In the genomic region with DNA sequence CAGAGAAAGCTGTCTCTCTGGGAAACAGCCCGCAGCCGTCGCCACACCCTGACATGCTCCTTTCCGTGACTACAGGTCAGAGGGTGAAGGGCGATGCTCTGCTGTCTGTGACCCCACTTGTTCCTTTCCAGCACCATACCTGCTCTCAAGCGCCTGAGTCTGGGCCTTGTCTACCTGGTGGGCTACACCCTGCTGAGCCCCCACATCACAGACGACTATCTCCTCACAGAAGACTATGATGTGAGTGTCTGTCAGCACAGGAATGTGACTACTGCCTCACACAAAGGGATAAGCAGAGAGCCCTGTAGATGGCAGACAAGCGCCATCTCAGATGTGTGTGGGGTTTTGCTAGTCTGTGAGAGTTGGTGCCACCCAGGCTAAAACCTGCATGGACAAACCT, we compare ENCODE assay signal across 12 mouse cellular contexts. TPM values are rescaled to one million over a fixed set of nuclear protein-coding genes. Genes with fewer than 3 reads are reported as not detected.
DNase-seq lines count a peak whose midpoint lies in the region; ATAC-seq and TF ChIP-seq lines count a peak whose summit lies in the region.
"Had no signal": no experiment of that assay in that cellular context is flagged by ENCODE, and none has a peak within 500 bp of the region (broad histone marks: within the 10 kb centered on the region; RNA-seq: fewer than 3 reads in every experiment).

No protein-coding gene starts in this region.

- peaks cover 5% of the 10 kb centered on the region; the same call in 1 of the 2 replicates for H3K79me2 ChIP-seq in MEL (ENCODE audit: control insufficient read depth, insufficient read depth, low read length, poor library complexity)

- TF ChIP-seq POLR2A in MEL (IDR thresholded peaks at IDR 0.05; ENCODE audit: control insufficient read depth in 1 of 2, insufficient read depth in 1 of 2, low read depth in 1 of 2, low read length in 2 of 2, poor library complexity in 1 of 2), result no peak; a peak in 1 of 4 replicates

- no peak for TF ChIP-seq EP300 in MEL (IDR thresholded peaks at IDR 0.05; ENCODE audit: low read depth in 1 of 2, low read length in 2 of 2)

- H3K9me3 ChIP-seq in midbrain, embryonic 11.5 days (ENCODE audit: control insufficient read depth, low read length), result no peaks in the 10 kb centered on the region
- no peaks in the 10 kb centered on the region for H3K9me3 ChIP-seq in midbrain, embryonic 16.5 days (replicated peaks; ENCODE audit: control insufficient read depth, low read length, poor library complexity, severe bottlenecking)
- no peaks in the 10 kb centered on the region for H3K9me3 ChIP-seq in MEL (replicated peaks; ENCODE audit: insufficient read depth, low read length)
- H3K9me3 ChIP-seq: G1E; hindbrain, embryonic 12.5 days had no signal

- H3K9ac ChIP-seq in midbrain, embryonic 11.5 days (ENCODE audit: low read length), result no peak overlapping the region
- no peak overlapping the region for H3K9ac ChIP-seq in midbrain, embryonic 16.5 days (ENCODE audit: low read depth, low read length)
- no peak overlapping the region for H3K9ac ChIP-seq in MEL (ENCODE audit: control insufficient read depth, low read depth, low read length, poor library complexity, severe bottlenecking)
- H3K9ac ChIP-seq: hindbrain, embryonic 12.5 days had no signal

- peak in 2 of 3 experiments; percentile 13 to 36; a peak in 3 of 6 replicates for TF ChIP-seq CTCF in MEL (IDR thresholded peaks at IDR 0.05 in 2 of 3, conservative IDR thresholded peaks at IDR 0.05 in 1 of 3; ENCODE audit: control insufficient read depth in 1 of 3, insufficient read depth in 1 of 3, low read depth in 2 of 3, low read length in 3 of 3, poor library complexity in 1 of 3, severe bottlenecking in 1 of 3)

- H3K27me3 ChIP-seq in midbrain, embryonic 11.5 days (ENCODE audit: control insufficient read depth, insufficient read depth, low read length), result no peaks in the 10 kb centered on the region
- no peaks in the 10 kb centered on the region for H3K27me3 ChIP-seq in midbrain, embryonic 16.5 days (ENCODE audit: control insufficient read depth, insufficient read depth, low read depth, low read length)
- no peaks in the 10 kb centered on the region for H3K27me3 ChIP-seq in MEL (ENCODE audit: control insufficient read depth in 1 of 2, insufficient read depth in 2 of 2, low read length in 2 of 2)
- no peaks in the 10 kb centered on the region for H3K27me3 ChIP-seq in splenic B cell, adult 2 months (ENCODE audit: control insufficient read depth, insufficient read depth, low read length, poor library complexity, severe bottlenecking)
- H3K27me3 ChIP-seq: hindbrain, embryonic 12.5 days had no signal

- no peak; the same call in 1 of the 2 replicates for TF ChIP-seq RAD21 in MEL (IDR thresholded peaks at IDR 0.05; ENCODE audit: low read depth, low read length)

- H3K27ac ChIP-seq in midbrain, embryonic 11.5 days (ENCODE audit: low read depth, low read length), result no peak overlapping the region
- H3K27ac ChIP-seq in midbrain, embryonic 16.5 days (ENCODE audit: low read length), result no peak overlapping the region
- no peak overlapping the region for H3K27ac ChIP-seq in MEL (ENCODE audit: control insufficient read depth, low read depth, low read length)
- H3K27ac ChIP-seq: hindbrain, embryonic 12.5 days had no signal

- H3K4me1 ChIP-seq in midbrain, embryonic 11.5 days (ENCODE audit: control insufficient read depth, insufficient read depth, low read length), result no peaks in the 10 kb centered on the region
- H3K4me1 ChIP-seq in midbrain, embryonic 16.5 days (ENCODE audit: control insufficient read depth, insufficient read depth, low read length), result no peaks in the 10 kb centered on the region
- peaks cover 0 to 5% of the 10 kb centered on the region in 2 experiments; a peak in 2 of 4 replicates for H3K4me1 ChIP-seq in MEL (ENCODE audit: control insufficient read depth in 1 of 2, insufficient read depth in 2 of 2, low read length in 2 of 2)
- H3K4me1 ChIP-seq: hindbrain, embryonic 12.5 days had no signal

- 78% methylated on average over 8 of the region's 8 CpGs for WGBS in midbrain, embryonic 11.5 days
- WGBS in midbrain, embryonic 16.5 days, result 77% methylated on average over 8 of the region's 8 CpGs

- ATAC-seq in frontal cortex, adult (ENCODE audit: low TSS enrichment), result peak; percentile 35; the same call in 1 of the 2 replicates
- 0 out of 2 replicates have a peak, but pooled peaks have one; percentile 23 for ATAC-seq in midbrain, embryonic 11.5 days (ENCODE audit: low FRiP score)
- no peak for ATAC-seq in midbrain, embryonic 16.5 days

- no peak overlapping the region for H3K4me3 ChIP-seq in midbrain, embryonic 11.5 days (ENCODE audit: low read depth, low read length)
- H3K4me3 ChIP-seq in midbrain, embryonic 16.5 days (ENCODE audit: low read depth, low read length), result no peak overlapping the region
- no peak overlapping the region for H3K4me3 ChIP-seq in MEL (ENCODE audit: control insufficient read depth in 1 of 2, insufficient read depth in 1 of 2, low read depth in 2 of 2, low read length in 2 of 2)
- H3K4me3 ChIP-seq: hindbrain, embryonic 12.5 days had no signal

- no peak overlapping the region for H3K4me2 ChIP-seq in midbrain, embryonic 11.5 days
- no peak overlapping the region for H3K4me2 ChIP-seq in midbrain, embryonic 16.5 days (ENCODE audit: low read length)
- H3K4me2 ChIP-seq: hindbrain, embryonic 12.5 days had no signal

- DNase-seq in frontal cortex, postnatal 10 days (ENCODE audit: low spot score in 2 of 2), result no peak
- DNase-seq in midbrain, embryonic 11.5 days (ENCODE audit: low spot score, missing footprints), result peak; percentile 80
- DNase-seq in MEL (ENCODE audit: low read depth, low spot score), result no peak
- peak; percentile 57 for DNase-seq in splenic B cell, adult 2 months (ENCODE audit: low read depth, low spot score)
- DNase-seq in frontal cortex, postnatal 14 days (ENCODE audit: low spot score in 2 of 2), result no peak
- DNase-seq in layer of hippocampus, adult 9-11 months, result no peak
- DNase-seq: gastrocnemius, postnatal 14 days; lung, adult 18-20 months had no signal

- H3K36me3 ChIP-seq in midbrain, embryonic 11.5 days (ENCODE audit: control insufficient read depth, insufficient read depth, low read length), result peaks cover 20% of the 10 kb centered on the region
- peaks cover 14% of the 10 kb centered on the region for H3K36me3 ChIP-seq in midbrain, embryonic 16.5 days (ENCODE audit: control insufficient read depth, insufficient read depth, low read length)
- H3K36me3 ChIP-seq in MEL (ENCODE audit: control insufficient read depth in 1 of 2, insufficient read depth in 2 of 2, low read length in 2 of 2), result peaks cover 13 to 19% of the 10 kb centered on the region in 2 experiments
- peaks cover 15% of the 10 kb centered on the region for H3K36me3 ChIP-seq in splenic B cell, adult 2 months (ENCODE audit: control insufficient read depth, insufficient read depth, low read length, poor library complexity, severe bottlenecking)

TF ChIP-seq in MEL, 35 proteins besides CTCF, POLR2A, EP300 and RAD21:
- TF ChIP-seq NELFE (IDR thresholded peaks at IDR 0.05; ENCODE audit: low read depth, low read length) (no peak), SMC3 (IDR thresholded peaks at IDR 0.05; ENCODE audit: low read depth, low read length) (0 out of 2 replicates have a peak, but pooled peaks have one; percentile 23), ELF1 (IDR thresholded peaks at IDR 0.05; ENCODE audit: low read depth, low read length) (no peak), CHD2 (IDR thresholded peaks at IDR 0.05; ENCODE audit: low read length) (no peak), CHD1 (IDR thresholded peaks at IDR 0.05; ENCODE audit: low read depth, low read length) (no peak), POLR2AphosphoS2 (IDR thresholded peaks at IDR 0.05; ENCODE audit: low read length) (peak; percentile 53), JUND (IDR thresholded peaks at IDR 0.05; ENCODE audit: low read depth, low read length) (no peak)

RNA-seq across cellular contexts. Expression of a gene that starts 10.6 kb away (rescaled TPM):
- polyA plus RNA-seq in midbrain, embryonic 11.5 days (2014; fragmentation: Nextera tagmentation; extraction: Ambion mirVana), result 215 and 219 TPM in 2 replicates
- polyA plus RNA-seq in midbrain, embryonic 16.5 days (2015; fragmentation: Nextera tagmentation; extraction: Ambion mirVana), result 95.3 and 101 TPM in 2 replicates
- total RNA-seq in MEL (2012; rRNA removed), result 378 and 391 TPM in 2 replicates
- polyA plus RNA-seq in MEL (2012; ENCODE audit: insufficient read depth in 1 of 2, insufficient read length in 2 of 2, low read depth in 1 of 2, low replicate concordance in 2 of 2, missing spikeins in 1 of 2), result 100 to 1,000 TPM in 1 of 2 experiments, not detected in 1; 346 TPM

RNA-seq across cellular contexts. Expression of a gene that starts 10.8 kb away (rescaled TPM):
- polyA plus RNA-seq in midbrain, embryonic 11.5 days (2014; fragmentation: Nextera tagmentation; extraction: Ambion mirVana), result 343 and 353 TPM in 2 replicates
- polyA plus RNA-seq in midbrain, embryonic 16.5 days (2015; fragmentation: Nextera tagmentation; extraction: Ambion mirVana), result 240 and 245 TPM in 2 replicates
- total RNA-seq in MEL (2012; rRNA removed), result 623 and 706 TPM in 2 replicates
- polyA plus RNA-seq in MEL (2012; ENCODE audit: insufficient read depth in 1 of 2, insufficient read length in 2 of 2, low read depth in 1 of 2, low replicate concordance in 2 of 2, missing spikeins in 1 of 2), result 100 to 1,000 TPM; 309 to 815 TPM

RNA-seq across cellular contexts. Expression of a gene that starts 37.2 kb away (rescaled TPM):
- polyA plus RNA-seq in midbrain, embryonic 11.5 days (2014; fragmentation: Nextera tagmentation; extraction: Ambion mirVana), result 5.1 and 6.3 TPM in 2 replicates
- 2.4 and 4.0 TPM in 2 replicates for polyA plus RNA-seq in midbrain, embryonic 16.5 days (2015; fragmentation: Nextera tagmentation; extraction: Ambion mirVana)
- 74.1 and 91.9 TPM in 2 replicates for total RNA-seq in MEL (2012; rRNA removed)
- 100 to 1,000 TPM in 1 of 2 experiments, not detected in 1; 184 TPM for polyA plus RNA-seq in MEL (2012; ENCODE audit: insufficient read depth in 1 of 2, insufficient read length in 2 of 2, low read depth in 1 of 2, low replicate concordance in 2 of 2, missing spikeins in 1 of 2)

RNA-seq across cellular contexts. Expression of a gene that starts 38.5 kb away (rescaled TPM):
- 30.9 and 32.3 TPM in 2 replicates for polyA plus RNA-seq in midbrain, embryonic 11.5 days (2014; fragmentation: Nextera tagmentation; extraction: Ambion mirVana)
- 40.5 and 43.8 TPM in 2 replicates for polyA plus RNA-seq in midbrain, embryonic 16.5 days (2015; fragmentation: Nextera tagmentation; extraction: Ambion mirVana)
- total RNA-seq in MEL (2012; rRNA removed), result 135 and 143 TPM in 2 replicates
- polyA plus RNA-seq in MEL (2012; ENCODE audit: insufficient read depth in 1 of 2, insufficient read length in 2 of 2, low read depth in 1 of 2, low replicate concordance in 2 of 2, missing spikeins in 1 of 2), result 100 to 1,000 TPM in 1 of 2 experiments, not detected in 1; 337 TPM

RNA-seq across cellular contexts. Expression of a gene that starts 39.8 kb away (rescaled TPM):
- 532 and 550 TPM in 2 replicates for polyA plus RNA-seq in midbrain, embryonic 11.5 days (2014; fragmentation: Nextera tagmentation; extraction: Ambion mirVana)
- 665 and 679 TPM in 2 replicates for polyA plus RNA-seq in midbrain, embryonic 16.5 days (2015; fragmentation: Nextera tagmentation; extraction: Ambion mirVana)
- 41.9 and 57.4 TPM in 2 replicates for total RNA-seq in MEL (2012; rRNA removed)
- 10 to 100 TPM in 1 of 2 experiments, not detected in 1; 62.9 TPM for polyA plus RNA-seq in MEL (2012; ENCODE audit: insufficient read depth in 1 of 2, insufficient read length in 2 of 2, low read depth in 1 of 2, low replicate concordance in 2 of 2, missing spikeins in 1 of 2)

Comparison
In these comparisons a context has a peak if more than half of its experiments do, and no peak if none do; other contexts are left out.
1. DNase-seq: peak in midbrain, embryonic 11.5 days (single experiment) and splenic B cell, adult 2 months (single experiment); none in frontal cortex, postnatal 10 days (0 of 2), MEL (single experiment), frontal cortex, postnatal 14 days (0 of 2) and layer of hippocampus, adult 9-11 months (single experiment).
2. RNA of a gene that starts 37.2 kb away (polyA plus RNA-seq): 184 TPM in MEL; 5.1 to 6.3 TPM in midbrain, embryonic 11.5 days and 2.4 to 4.0 TPM in midbrain, embryonic 16.5 days; every median in the first group is over 10 times any median in the second.